Mouse (Mus musculus) neural tube, embryonic 15.5 days (tissue): ENCODE measurements around the gene Atp5g1. TPM values are rescaled to one million over a fixed set of nuclear protein-coding genes. Genes with fewer than 3 reads are reported as not detected.

Source experiments
- ATAC-seq: fragments of 200-750 bp; cut with Nextera tagmentation; 2 replicates; pipeline ENCODE4 v1.8.0; 2017; ENCODE audit warnings: mild to moderate bottlenecking, moderate TSS enrichment, moderate library complexity; ENCODE audit not compliant: low FRiP score
- H3K27ac ChIP-seq: fragments of 300-500 bp; sonication (generic); replicated peaks from 2 replicates; pipeline ENCODE4 v1.5.1; 2015; ENCODE audit warnings: mild to moderate bottlenecking, inconsistent platforms
- H3K27me3 ChIP-seq: fragments of 300-500 bp; sonication (generic); replicated peaks from 2 replicates; pipeline ENCODE4 v1.6.1; 2015; ENCODE audit warnings: inconsistent platforms
- H3K36me3 ChIP-seq: fragments of 300-500 bp; sonication (generic); 2 replicates; pipeline ENCODE4 v1.6.1; 2015; ENCODE audit warnings: inconsistent platforms
- H3K4me1 ChIP-seq: fragments of 300-500 bp; sonication (generic); 2 replicates; pipeline ENCODE4 v1.6.1; 2015; ENCODE audit warnings: inconsistent platforms
- H3K4me2 ChIP-seq: fragments of 300-500 bp; sonication (generic); 2 replicates; pipeline ENCODE4 v1.6.1; 2015; ENCODE audit warnings: inconsistent platforms, mild to moderate bottlenecking, moderate library complexity
- H3K4me3 ChIP-seq: fragments of 300-500 bp; sonication (generic); replicated peaks from 2 replicates; pipeline ENCODE4 v1.5.1; 2015; ENCODE audit warnings: mild to moderate bottlenecking, inconsistent platforms
- H3K9ac ChIP-seq: fragments of 300-500 bp; sonication (generic); replicated peaks from 2 replicates; pipeline ENCODE4 v1.6.1; 2015; ENCODE audit warnings: mild to moderate bottlenecking, inconsistent platforms
- H3K9me3 ChIP-seq: fragments of 300-500 bp; sonication (generic); replicated peaks from 2 replicates; pipeline ENCODE4 v1.6.1; 2016; ENCODE audit warnings: inconsistent platforms
- WGBS: fragments of 180-500 bp; shearing (Covaris S2); methylation state at CpG from one replicate; pipeline ENCODE4 v1.1.7; 2015; ENCODE audit warnings: mixed read lengths; 5-methylcytosine and 5-hydroxymethylcytosine counted together
- polyA plus RNA-seq: library from polyadenylated mRNA; unstranded; fragments of >200 nt; fragmentation: Nextera tagmentation; extraction: Ambion mirVana; gene quantifications from 2 replicates; pipeline ENCODE4 v1.2.1, GENCODE M21; 2015

Gene Atp5g1
- polyA plus RNA-seq, 1 experiment from 2014 or later: 912 TPM

GRCm38 (mm10) chr11:96068231-96068630 lies 7.2 kb downstream of the Atp5g1 start:
- no peak overlapping the region for H3K9ac ChIP-seq
- H3K4me2 ChIP-seq: no peak overlapping the region
- peaks cover 20% of the 10 kb centered on the region; the same call in 1 of the 2 replicates for H3K36me3 ChIP-seq
- no peak overlapping the region for H3K4me3 ChIP-seq
- H3K27ac ChIP-seq: no peak overlapping the region
- no peak for ATAC-seq
- H3K4me1 ChIP-seq: peaks cover 20% of the 10 kb centered on the region
- WGBS: 62% methylated on average over 5 of the region's 5 CpGs
- no peaks in the 10 kb centered on the region for H3K9me3 ChIP-seq
- no peaks in the 10 kb centered on the region for H3K27me3 ChIP-seq

DNA sequence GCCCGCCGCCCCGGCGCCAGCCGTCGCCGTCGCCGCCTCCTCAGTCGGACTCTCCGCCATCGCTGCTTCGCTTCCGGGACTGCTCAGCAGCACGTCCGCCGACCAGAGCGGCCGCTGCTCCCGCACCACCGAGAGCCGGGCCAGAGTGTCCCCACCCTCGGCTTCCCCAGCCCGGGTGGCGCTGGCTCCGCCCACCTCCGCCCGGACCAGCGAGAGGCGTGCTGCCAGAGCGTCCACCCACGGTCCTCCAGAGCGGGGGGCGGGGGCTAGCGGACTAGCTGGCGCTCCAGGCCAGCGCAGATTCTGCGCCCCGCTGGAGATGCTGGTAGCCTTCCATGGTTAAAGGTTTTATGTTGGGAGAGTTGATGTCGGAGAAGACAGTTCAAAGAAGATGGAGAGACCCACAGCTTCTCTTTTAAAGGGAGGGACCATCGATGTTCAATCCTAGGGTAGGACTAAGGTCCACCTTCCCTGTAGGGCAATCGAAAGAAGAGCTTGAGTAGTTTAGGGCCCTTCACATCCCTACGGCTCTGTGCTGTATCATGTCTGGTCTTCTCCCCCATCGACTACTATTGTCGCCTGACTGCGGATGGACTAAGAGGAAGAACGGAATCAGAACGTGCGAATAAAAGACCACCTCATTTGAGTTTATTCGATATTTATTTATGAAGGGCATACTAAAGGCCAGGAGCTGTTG lies 10.1 kb downstream of the Atp5g1 start, which contains the start of gene Ube2z:
Gene Ube2z, minus strand, starts transcription at position 174 of the 697 bp plus-strand sequence.
- 3% methylated on average over 49 of the region's 50 CpGs for WGBS
- Histone ChIP-seq H3K9me3 (no peaks in the 10 kb centered on the region), H3K27ac (peak within 1 kb of the TSS; percentile 84), H3K4me2 (peak within 1 kb of the TSS; percentile 90), H3K36me3 (peaks cover 12% of the 10 kb centered on the region), H3K4me1 (peaks cover 28% of the 10 kb centered on the region), H3K4me3 (peak within 1 kb of the TSS; percentile 84), H3K27me3 (no peaks in the 10 kb centered on the region), H3K9ac (peak within 1 kb of the TSS; percentile 81)
- ATAC-seq: peak; percentile 99

DNA sequence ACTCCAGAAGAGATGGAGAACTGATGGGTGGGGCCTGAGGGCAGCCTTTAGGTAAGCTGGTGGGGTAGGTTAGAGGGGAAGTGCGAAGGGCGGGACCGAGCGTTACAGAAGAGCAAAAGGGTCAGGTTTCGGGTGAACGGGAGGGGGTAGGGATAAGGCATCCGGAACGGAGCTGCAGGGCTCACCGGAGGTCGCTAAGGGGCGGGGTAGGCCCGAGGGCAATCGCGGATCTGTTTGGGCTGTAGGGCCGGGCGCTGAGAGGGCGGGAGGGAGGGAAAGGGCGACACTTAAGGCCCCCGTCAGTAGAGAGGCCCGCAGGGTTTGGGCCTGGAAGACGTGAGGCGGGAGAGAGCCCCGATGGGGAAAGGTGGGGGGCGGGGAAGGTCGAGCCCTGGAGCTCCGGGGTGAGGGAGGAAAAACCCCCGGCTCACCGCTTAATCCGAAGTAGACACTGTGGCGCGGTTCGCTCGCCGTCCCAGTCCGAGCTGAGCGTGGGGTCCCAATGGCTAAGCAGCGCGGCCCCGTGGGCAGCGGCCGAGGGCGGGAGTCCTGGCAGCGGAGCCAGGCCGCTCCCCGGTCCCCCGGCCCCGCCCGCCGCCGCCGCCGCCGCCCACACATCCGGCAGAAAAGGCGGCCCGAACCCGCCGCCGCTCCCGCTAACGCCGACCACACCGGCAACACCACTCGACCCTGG lies 10.8 kb downstream of the Atp5g1 start:
- Histone ChIP-seq H3K27ac (peak overlapping the region; percentile 84), H3K9ac (peak overlapping the region; percentile 81), H3K4me3 (peak overlapping the region; percentile 84), H3K27me3 (no peaks in the 10 kb centered on the region), H3K4me1 (peaks cover 28% of the 10 kb centered on the region), H3K4me2 (peak overlapping the region; percentile 90), H3K36me3 (peaks cover 17% of the 10 kb centered on the region), H3K9me3 (no peaks in the 10 kb centered on the region)
- WGBS: under 1% methylated on average over 42 of the region's 64 CpGs
- ATAC-seq: peak; percentile 58

DNA sequence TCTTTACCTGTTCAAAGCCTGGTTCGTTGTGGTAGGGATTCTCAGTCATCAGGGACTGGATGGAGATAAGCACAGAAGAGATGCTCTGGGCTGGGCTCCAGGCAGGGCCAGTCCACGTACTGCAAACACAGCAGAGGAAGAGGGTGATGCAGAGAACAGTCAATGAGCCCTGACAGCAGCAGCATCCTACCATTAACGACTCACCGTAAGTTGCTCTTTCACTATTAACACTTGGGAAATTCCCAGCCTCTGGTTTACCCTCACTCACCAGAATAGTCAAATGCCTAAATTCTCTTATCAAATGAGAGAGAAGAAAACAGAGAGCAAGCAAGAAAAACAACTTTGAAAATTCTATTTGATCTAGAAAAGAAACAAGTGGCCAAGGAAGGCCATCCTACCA lies 17.2 kb downstream of the Atp5g1 start:
- H3K9ac ChIP-seq: no peak overlapping the region
- H3K36me3 ChIP-seq: peaks cover 65% of the 10 kb centered on the region
- no peaks in the 10 kb centered on the region for H3K9me3 ChIP-seq
- no peaks in the 10 kb centered on the region for H3K27me3 ChIP-seq
- H3K27ac ChIP-seq: no peak overlapping the region
- H3K4me2 ChIP-seq: no peak overlapping the region
- no peak overlapping the region for H3K4me3 ChIP-seq
- ATAC-seq: no peak
- WGBS: 90% methylated on average over 4 of the region's 4 CpGs
- H3K4me1 ChIP-seq: peaks cover 12% of the 10 kb centered on the region

DNA sequence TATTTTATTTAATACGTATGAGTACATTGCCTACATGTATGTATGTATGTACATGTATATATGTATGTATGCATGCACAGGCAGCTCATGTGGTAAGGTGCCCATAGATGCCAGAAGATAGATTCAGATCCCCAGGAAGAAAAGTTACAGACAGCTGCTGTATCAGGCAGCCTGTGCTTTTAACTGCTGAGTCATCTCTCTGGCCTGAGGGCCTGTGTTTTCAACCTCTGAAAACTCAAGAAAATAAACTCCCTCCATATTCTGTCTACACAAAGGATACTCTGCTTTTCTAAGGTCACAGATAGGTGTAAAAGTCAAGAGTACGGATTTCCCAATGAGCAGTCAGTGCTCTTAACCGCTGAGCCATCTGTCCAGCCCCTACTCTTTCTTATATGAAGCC lies 24.6 kb downstream of the Atp5g1 start:
- Histone ChIP-seq H3K9ac (no peak overlapping the region), H3K4me3 (no peak overlapping the region), H3K4me1 (no peaks in the 10 kb centered on the region), H3K27ac (no peak overlapping the region), H3K4me2 (no peak overlapping the region), H3K27me3 (no peaks in the 10 kb centered on the region), H3K9me3 (no peaks in the 10 kb centered on the region), H3K36me3 (peaks cover 84% of the 10 kb centered on the region)
- no peak for ATAC-seq
- 95% methylated on average over 3 of the region's 3 CpGs for WGBS

DNA sequence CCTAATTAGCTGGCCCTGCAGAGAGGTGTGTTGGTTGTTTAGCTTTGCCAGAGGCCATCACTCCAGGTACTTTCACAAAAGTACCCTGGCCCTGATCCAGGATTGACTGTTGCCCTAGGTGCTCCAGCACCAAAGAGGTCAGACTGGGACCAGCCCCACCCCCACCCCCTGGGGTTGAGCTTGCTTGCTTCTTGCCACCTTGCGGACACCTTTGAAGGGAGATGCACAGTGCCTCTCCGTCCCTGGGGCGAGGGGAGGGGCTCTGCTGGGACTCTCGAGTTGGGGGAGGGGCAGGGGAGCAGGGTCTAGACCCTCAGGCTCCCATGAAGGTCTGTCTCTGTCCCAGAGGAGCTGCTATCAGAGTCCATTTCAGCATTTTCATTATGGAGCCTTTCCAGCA lies 25.5 kb downstream of the Atp5g1 start:
- WGBS: 80% methylated on average over 4 of the region's 4 CpGs

DNA sequence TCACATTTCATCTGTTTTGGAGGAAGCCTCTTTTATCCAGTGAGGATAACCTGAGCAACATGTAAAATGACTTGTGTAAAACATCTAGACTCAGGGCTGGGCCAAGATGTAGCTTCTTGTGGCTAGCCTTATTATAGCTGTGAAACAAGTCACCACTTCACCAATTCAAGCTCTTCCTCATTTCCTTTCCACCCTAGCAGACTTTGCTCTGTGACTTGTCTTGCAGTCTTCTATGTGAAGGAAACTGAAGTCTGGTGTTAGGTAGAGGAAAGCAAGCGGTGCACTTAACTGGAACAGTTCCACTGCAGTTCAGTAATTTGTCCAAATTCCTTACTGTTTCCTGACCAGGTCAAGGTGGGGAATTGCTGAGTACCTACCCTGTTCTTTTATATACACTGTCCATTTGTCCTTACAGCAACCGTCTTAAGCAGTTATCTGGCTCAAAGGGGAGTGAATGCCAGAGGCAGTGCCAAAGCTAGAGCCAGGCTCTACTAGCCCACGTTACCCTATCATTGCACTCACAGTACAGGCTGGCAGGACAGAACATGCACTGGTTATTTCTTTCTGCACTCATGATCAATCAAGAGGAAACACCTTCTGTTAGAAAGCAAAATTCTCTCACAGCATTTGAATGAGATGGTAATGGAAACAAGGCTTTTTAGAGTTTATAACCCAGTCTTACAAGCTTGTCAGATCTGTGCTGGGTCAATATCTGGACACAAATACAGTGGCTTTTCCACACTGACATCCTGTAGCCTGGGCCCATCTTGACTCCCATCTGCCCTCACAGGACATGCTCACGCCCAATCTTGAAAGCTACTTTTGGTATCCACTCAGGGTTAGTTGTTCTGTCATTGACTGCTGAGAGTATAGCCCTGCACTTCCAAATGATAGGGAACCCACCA lies 27.7 kb downstream of the Atp5g1 start:
- peaks cover 80% of the 10 kb centered on the region for H3K36me3 ChIP-seq
- ATAC-seq: no peak
- no peaks in the 10 kb centered on the region for H3K9me3 ChIP-seq
- H3K4me2 ChIP-seq: no peak overlapping the region
- no peak overlapping the region for H3K4me3 ChIP-seq
- no peaks in the 10 kb centered on the region for H3K27me3 ChIP-seq
- no peak overlapping the region for H3K9ac ChIP-seq
- H3K4me1 ChIP-seq: no peaks in the 10 kb centered on the region
- 85% methylated on average over 4 of the region's 4 CpGs for WGBS
- H3K27ac ChIP-seq: no peak overlapping the region

More for the DNA sequence above, 25.5 kb downstream of the Atp5g1 start:
- no peak for ATAC-seq
- Histone ChIP-seq H3K27ac (no peak overlapping the region), H3K36me3 (peaks cover 83% of the 10 kb centered on the region), H3K9me3 (no peaks in the 10 kb centered on the region), H3K4me2 (no peak overlapping the region), H3K9ac (no peak overlapping the region), H3K4me3 (no peak overlapping the region), H3K27me3 (no peaks in the 10 kb centered on the region), H3K4me1 (no peaks in the 10 kb centered on the region)

DNA sequence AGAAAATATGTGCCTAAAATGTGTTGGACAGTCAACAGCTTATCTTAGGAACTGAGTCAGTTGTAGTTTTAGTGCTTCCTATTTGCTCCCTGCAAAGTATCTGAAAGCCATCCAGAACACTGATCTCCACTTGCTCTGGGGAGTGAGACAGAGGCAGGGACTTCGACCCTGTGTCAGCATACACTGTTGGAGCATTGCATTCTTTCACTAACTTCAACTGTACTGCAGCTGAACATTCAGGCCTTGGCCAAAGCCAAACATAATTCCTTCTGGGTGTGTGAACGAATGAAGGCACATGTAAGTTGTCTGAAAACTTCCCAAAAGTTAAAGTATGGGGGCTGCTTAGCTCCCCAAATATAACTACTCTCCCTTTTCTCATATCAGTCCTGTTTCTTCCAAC lies 28.7 kb downstream of the Atp5g1 start:
- no peaks in the 10 kb centered on the region for H3K9me3 ChIP-seq
- peaks cover 77% of the 10 kb centered on the region for H3K36me3 ChIP-seq
- no peak overlapping the region for H3K27ac ChIP-seq
- no peak for ATAC-seq
- 87% methylated on average over 2 of the region's 2 CpGs for WGBS
- H3K4me1 ChIP-seq: no peaks in the 10 kb centered on the region
- no peaks in the 10 kb centered on the region for H3K27me3 ChIP-seq
- no peak overlapping the region for H3K4me2 ChIP-seq
- no peak overlapping the region for H3K9ac ChIP-seq
- H3K4me3 ChIP-seq: no peak overlapping the region

GRCm38 (mm10) chr11:96046028-96046427 lies 29.4 kb downstream of the Atp5g1 start:
- no peak overlapping the region for H3K4me3 ChIP-seq
- no peaks in the 10 kb centered on the region for H3K4me1 ChIP-seq
- no peak for ATAC-seq
- no peak overlapping the region for H3K4me2 ChIP-seq
- WGBS: 81% methylated on average over 8 of the region's 8 CpGs
- H3K27me3 ChIP-seq: no peaks in the 10 kb centered on the region
- no peaks in the 10 kb centered on the region for H3K9me3 ChIP-seq
- no peak overlapping the region for H3K27ac ChIP-seq
- no peak overlapping the region for H3K9ac ChIP-seq
- peaks cover 72% of the 10 kb centered on the region for H3K36me3 ChIP-seq

DNA sequence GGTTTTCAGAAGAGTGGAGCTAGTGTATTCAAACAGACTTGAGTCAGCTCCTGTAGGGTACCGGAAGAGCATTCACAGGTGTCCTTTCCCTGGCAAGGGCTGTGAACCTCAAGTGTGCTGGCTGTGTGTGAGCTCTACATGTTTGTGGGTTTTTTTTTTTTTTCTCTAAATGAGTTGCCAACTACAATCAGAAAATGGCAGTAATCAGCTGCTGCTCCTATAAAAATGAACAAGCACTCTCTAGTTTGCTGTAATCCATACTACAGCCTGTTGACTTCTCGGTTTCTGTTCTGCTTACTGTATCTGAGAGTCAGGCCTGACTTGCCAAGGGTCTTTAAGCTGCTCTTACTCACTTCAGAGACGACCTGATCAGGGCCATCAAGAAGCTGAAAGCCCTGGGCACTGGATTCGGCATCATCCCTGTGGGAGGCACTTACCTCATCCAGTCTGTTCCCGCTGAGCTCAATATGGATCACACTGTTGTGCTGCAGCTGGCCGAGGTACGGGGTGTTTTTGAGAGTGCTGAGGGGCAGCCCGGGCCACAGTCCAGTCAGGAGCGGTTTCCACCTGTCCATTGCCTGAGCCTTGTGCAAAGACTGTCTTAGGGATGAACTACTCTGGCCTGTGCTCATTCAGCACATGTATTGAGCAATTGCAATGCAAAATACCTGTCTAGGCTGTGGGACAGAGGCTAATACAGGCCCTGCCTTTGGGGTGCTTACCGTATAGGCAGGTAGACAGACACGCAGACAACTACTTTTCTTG lies 30.5 kb downstream of the Atp5g1 start:
- no peaks in the 10 kb centered on the region for H3K4me1 ChIP-seq
- WGBS: 88% methylated on average over 11 of the region's 11 CpGs
- peaks cover 68% of the 10 kb centered on the region for H3K36me3 ChIP-seq
- H3K27me3 ChIP-seq: no peaks in the 10 kb centered on the region
- H3K27ac ChIP-seq: no peak overlapping the region
- no peak overlapping the region for H3K9ac ChIP-seq
- H3K4me3 ChIP-seq: no peak overlapping the region
- no peaks in the 10 kb centered on the region for H3K9me3 ChIP-seq
- H3K4me2 ChIP-seq: no peak overlapping the region
- ATAC-seq: no peak

GRCm38 (mm10) chr11:96038560-96038959 lies 36.9 kb downstream of the Atp5g1 start:
- Histone ChIP-seq H3K9ac (no peak overlapping the region), H3K9me3 (no peaks in the 10 kb centered on the region), H3K27ac (no peak overlapping the region), H3K4me2 (no peak overlapping the region), H3K27me3 (no peaks in the 10 kb centered on the region), H3K36me3 (peaks cover 33% of the 10 kb centered on the region), H3K4me1 (peaks cover 33% of the 10 kb centered on the region), H3K4me3 (no peak overlapping the region)
- ATAC-seq: no peak
- WGBS: 97% methylated on average over 1 of the region's 1 CpGs
